Mouse (Mus musculus) intestine, embryonic 16.5 days (tissue): ENCODE data around the gene Sin3b. TPM values are rescaled to one million over a fixed set of nuclear protein-coding genes. Genes with fewer than 3 reads are reported as not detected.

Experiments
- ATAC-seq: fragments of 200-750 bp; cut with Nextera tagmentation; 2 replicates; pipeline ENCODE4 v1.8.0; 2017; ENCODE audit warnings: moderate TSS enrichment, moderate library complexity
- H3K27ac ChIP-seq: fragments of 300-500 bp; sonication (generic); 2 replicates; pipeline ENCODE4 v1.5.1; 2014; ENCODE audit warnings: mild to moderate bottlenecking, low read length
- H3K27me3 ChIP-seq: fragments of 300-500 bp; sonication (generic); replicated peaks from 2 replicates; pipeline ENCODE4 v1.6.1; 2014; ENCODE audit warnings: low read length, control low read depth, mixed read lengths; ENCODE audit not compliant: control insufficient read depth, insufficient read depth
- H3K36me3 ChIP-seq: fragments of 300-500 bp; sonication (generic); 2 replicates; pipeline ENCODE4 v1.6.1; 2014; ENCODE audit warnings: low read length, control low read depth; ENCODE audit not compliant: control insufficient read depth, insufficient read depth
- H3K4me1 ChIP-seq: fragments of 300-500 bp; sonication (generic); 2 replicates; pipeline ENCODE4 v1.6.1; 2014; ENCODE audit warnings: low read length, control low read depth, mixed read lengths; ENCODE audit not compliant: control insufficient read depth, insufficient read depth
- H3K4me2 ChIP-seq: fragments of 300-500 bp; sonication (generic); 2 replicates; pipeline ENCODE4 v1.6.1; 2014; ENCODE audit warnings: low read depth, low read length, control low read depth
- H3K4me3 ChIP-seq: fragments of 300-500 bp; sonication (generic); 2 replicates; pipeline ENCODE4 v1.5.1; 2014; ENCODE audit warnings: mild to moderate bottlenecking, low read length
- H3K9ac ChIP-seq: fragments of 300-500 bp; sonication (generic); 2 replicates; pipeline ENCODE4 v1.6.1; 2014; ENCODE audit warnings: low read depth, low read length
- H3K9me3 ChIP-seq: fragments of 300-500 bp; sonication (generic); 2 replicates; pipeline ENCODE4 v1.6.1; 2016; ENCODE audit warnings: low read length, control low read depth; ENCODE audit not compliant: control insufficient read depth
- WGBS: fragments of 180-500 bp; shearing (Covaris S2); extraction: QIAGEN DNeasy Blood & Tissue Kit; methylation state at CpG from one replicate; pipeline ENCODE4 v1.1.7; 2014; 5-methylcytosine and 5-hydroxymethylcytosine counted together
- polyA plus RNA-seq: library from polyadenylated mRNA; unstranded; fragments of >200 nt; fragmentation: Nextera tagmentation; extraction: Ambion mirVana; gene quantifications from 2 replicates; pipeline ENCODE4 v1.2.1, GENCODE M21; 2015

Sin3b gene
- polyA plus RNA-seq, 1 experiment from 2014 or later, result 141 TPM

DNA sequence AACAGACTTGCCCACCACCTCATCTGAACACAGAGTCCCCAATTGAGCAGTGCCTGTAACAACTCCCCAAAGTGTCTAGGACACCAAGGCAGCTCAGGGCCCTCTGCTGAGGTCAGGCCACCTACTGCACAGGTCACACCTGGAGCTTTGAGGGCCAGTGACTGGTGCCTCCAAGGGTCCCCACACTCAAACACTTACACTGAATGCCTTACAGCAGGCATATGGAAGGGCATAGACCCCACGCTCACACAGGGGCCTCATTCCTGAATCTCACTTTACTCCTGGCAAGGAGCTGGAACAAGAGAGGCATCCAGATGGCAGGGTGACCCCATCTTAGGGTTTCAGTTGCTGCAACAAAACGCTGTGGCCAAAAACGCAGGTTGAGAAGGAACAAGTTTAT is 37.1 kb downstream of the Sin3b start:
- Histone ChIP-seq H3K27me3 (no peaks in the 10 kb centered on the region), H3K4me2 (no peak overlapping the region), H3K36me3 (peaks cover 16% of the 10 kb centered on the region), H3K9me3 (no peaks in the 10 kb centered on the region), H3K27ac (no peak overlapping the region), H3K4me3 (no peak overlapping the region), H3K9ac (no peak overlapping the region), H3K4me1 (peaks cover 11% of the 10 kb centered on the region; the same call in 1 of the 2 replicates)
- 84% methylated on average over 3 of the region's 3 CpGs for WGBS
- no peak for ATAC-seq

DNA sequence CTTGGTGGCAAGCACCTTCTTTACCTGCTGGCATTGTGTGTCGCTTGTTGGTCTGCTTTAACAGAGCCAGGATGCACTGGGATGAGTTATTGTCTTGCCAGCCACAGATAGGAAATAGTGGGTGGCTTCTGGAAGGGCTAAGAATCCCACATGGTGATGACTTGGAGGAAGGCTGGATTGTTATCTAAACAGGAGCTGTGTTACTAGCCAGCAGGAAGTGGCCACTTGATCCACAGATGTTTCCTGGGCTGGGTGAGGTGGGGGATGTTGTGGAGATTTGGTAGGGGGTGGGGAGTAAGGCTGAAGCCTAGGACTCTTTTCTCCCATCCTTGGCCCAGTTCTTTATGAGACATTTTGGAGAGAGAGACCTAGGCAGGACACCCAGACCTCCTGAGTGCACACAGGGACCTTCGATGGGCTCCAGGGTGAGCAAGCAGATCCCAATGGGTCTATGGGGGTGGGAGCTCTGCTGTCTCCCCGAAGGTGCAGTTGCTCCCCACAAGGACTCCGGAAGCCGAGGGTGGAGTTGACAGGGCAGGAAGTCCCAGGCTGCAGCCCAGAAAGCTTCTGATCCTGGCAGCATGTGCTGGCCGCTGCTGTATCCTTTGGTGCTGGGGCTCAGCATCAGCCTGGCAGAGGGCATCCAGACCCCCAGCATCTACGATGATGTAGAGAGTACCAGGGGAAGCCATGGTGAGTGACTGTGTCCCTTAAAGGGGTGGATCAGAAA is 38.4 kb downstream of the Sin3b start, which contains the start of gene F2rl3:
Gene F2rl3 (plus strand): TSS at position 559 of the 730 bp plus-strand sequence.
- H3K4me3 ChIP-seq, result peak within 1 kb of the TSS; percentile 7; the same call in 1 of the 2 replicates
- ATAC-seq, result peak; percentile 70
- H3K9ac ChIP-seq, result no peak within 1 kb of the TSS
- H3K27ac ChIP-seq, result peak within 1 kb of the TSS; percentile 68
- peak within 1 kb of the TSS; percentile 6; the same call in 1 of the 2 replicates for H3K4me2 ChIP-seq
- H3K36me3 ChIP-seq, result peaks cover 14% of the 10 kb centered on the region
- H3K4me1 ChIP-seq, result peaks cover 11% of the 10 kb centered on the region; the same call in 1 of the 2 replicates
- H3K9me3 ChIP-seq, result no peaks in the 10 kb centered on the region
- 65% methylated on average over 7 of the region's 7 CpGs for WGBS
- H3K27me3 ChIP-seq, result no peaks in the 10 kb centered on the region

GRCm38 (mm10) chr8:72762306-72762705 is 39.2 kb downstream of the Sin3b start:
- WGBS, result 86% methylated on average over 12 of the region's 12 CpGs
- no peak for ATAC-seq
- Histone ChIP-seq H3K4me3 (no peak overlapping the region; the same call in 1 of the 2 replicates), H3K27ac (peak overlapping the region; percentile 68), H3K36me3 (peaks cover 6% of the 10 kb centered on the region), H3K9me3 (no peaks in the 10 kb centered on the region), H3K4me1 (peaks cover 14% of the 10 kb centered on the region; the same call in 1 of the 2 replicates), H3K27me3 (no peaks in the 10 kb centered on the region), H3K9ac (no peak overlapping the region), H3K4me2 (no peak overlapping the region)

DNA sequence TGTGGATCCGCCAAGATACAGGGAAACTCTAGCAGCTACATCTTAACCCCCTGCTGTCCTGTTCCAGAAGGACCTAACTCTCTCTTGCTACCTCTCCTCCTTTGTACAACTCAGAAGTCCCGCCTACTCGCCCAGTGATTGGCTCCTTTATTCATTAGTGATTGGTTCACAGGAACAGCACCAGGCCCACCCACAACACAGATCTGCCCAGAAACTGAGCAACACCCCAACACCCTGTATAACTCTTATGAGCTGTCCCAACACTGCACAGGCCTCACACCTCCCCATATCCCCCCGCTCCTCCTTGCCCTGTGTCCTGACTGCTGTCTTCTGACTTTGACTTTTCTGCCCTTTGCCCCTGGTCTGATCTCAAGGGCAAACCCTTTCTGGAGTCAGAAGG is 42.6 kb downstream of the Sin3b start:
- 78% methylated on average over 4 of the region's 4 CpGs for WGBS
- Histone ChIP-seq H3K4me3 (no peak overlapping the region), H3K27ac (no peak overlapping the region), H3K4me1 (peaks cover 14% of the 10 kb centered on the region; the same call in 1 of the 2 replicates), H3K9ac (no peak overlapping the region), H3K9me3 (no peaks in the 10 kb centered on the region), H3K36me3 (no peaks in the 10 kb centered on the region), H3K27me3 (no peaks in the 10 kb centered on the region), H3K4me2 (no peak overlapping the region)
- no peak for ATAC-seq

GRCm38 (mm10) chr8:72766777-72767176 is 43.7 kb downstream of the Sin3b start:
- H3K4me3 ChIP-seq, result no peak overlapping the region
- H3K9me3 ChIP-seq, result no peaks in the 10 kb centered on the region
- ATAC-seq, result no peak
- peaks cover 8% of the 10 kb centered on the region; the same call in 1 of the 2 replicates for H3K4me1 ChIP-seq
- WGBS, result 34% methylated on average over 7 of the region's 7 CpGs
- H3K27me3 ChIP-seq, result no peaks in the 10 kb centered on the region
- H3K36me3 ChIP-seq, result no peaks in the 10 kb centered on the region
- no peak overlapping the region for H3K4me2 ChIP-seq
- no peak overlapping the region for H3K27ac ChIP-seq
- no peak overlapping the region for H3K9ac ChIP-seq

GRCm38 (mm10) chr8:72777797-72778196 is 54.7 kb downstream of the Sin3b start:
- H3K36me3 ChIP-seq, result no peaks in the 10 kb centered on the region
- H3K27ac ChIP-seq, result no peak overlapping the region
- no peak overlapping the region for H3K4me3 ChIP-seq
- no peaks in the 10 kb centered on the region for H3K9me3 ChIP-seq
- no peak for ATAC-seq
- 86% methylated on average over 1 of the region's 1 CpGs for WGBS
- H3K4me1 ChIP-seq, result no peaks in the 10 kb centered on the region
- no peak overlapping the region for H3K4me2 ChIP-seq
- H3K27me3 ChIP-seq, result no peaks in the 10 kb centered on the region
- no peak overlapping the region for H3K9ac ChIP-seq

DNA sequence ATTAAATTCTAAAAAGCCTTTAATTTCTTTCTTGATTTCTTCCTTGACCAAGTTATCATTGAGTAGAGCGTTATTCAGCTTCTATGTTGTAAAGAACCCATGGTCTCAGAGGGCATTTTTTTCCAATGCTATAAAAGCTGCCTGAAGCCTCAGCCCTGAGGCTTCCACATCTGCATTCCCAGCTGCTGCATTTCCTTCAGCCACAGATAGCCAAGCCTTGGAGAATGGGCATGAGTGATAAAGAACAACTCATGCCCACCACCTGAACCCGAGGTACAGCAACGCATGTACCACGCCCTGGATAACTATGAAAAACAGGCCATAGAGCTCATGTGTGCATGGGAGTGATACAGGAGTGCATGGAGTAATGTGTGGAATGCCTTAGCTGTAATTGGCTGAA is 57.6 kb downstream of the Sin3b start:
- Histone ChIP-seq H3K4me2 (no peak overlapping the region), H3K4me3 (no peak overlapping the region), H3K9ac (no peak overlapping the region), H3K27me3 (no peaks in the 10 kb centered on the region), H3K9me3 (no peaks in the 10 kb centered on the region), H3K27ac (no peak overlapping the region), H3K36me3 (no peaks in the 10 kb centered on the region), H3K4me1 (no peaks in the 10 kb centered on the region)
- no peak for ATAC-seq
- 91% methylated on average over 4 of the region's 4 CpGs for WGBS

- ATAC-seq, result no peak
- no peaks in the 10 kb centered on the region for H3K4me1 ChIP-seq
- H3K36me3 ChIP-seq, result no peaks in the 10 kb centered on the region
- H3K27me3 ChIP-seq, result no peaks in the 10 kb centered on the region
- H3K9ac ChIP-seq, result no peak overlapping the region
- no peak overlapping the region for H3K4me3 ChIP-seq
- H3K4me2 ChIP-seq, result no peak overlapping the region
- 82% methylated on average over 2 of the region's 2 CpGs for WGBS
- H3K9me3 ChIP-seq, result no peaks in the 10 kb centered on the region
- H3K27ac ChIP-seq, result no peak overlapping the region
Measured at GRCm38 (mm10) chr8:72801583-72801982, 78.5 kb downstream of the Sin3b start.
